Mouse (Mus musculus): Measurements from ENCODE around the gene Unc119. TPM values are rescaled to one million over a fixed set of nuclear protein-coding genes. Genes with fewer than 3 reads are reported as not detected.

Unc119 gene
- polyA plus RNA-seq, 1 experiment = 64.1 TPM

- no peak overlapping the region for H3K4me3 ChIP-seq (replicated peaks; ENCODE audit: extremely low read depth, low read depth, low read length)
- WGBS = 61% methylated on average over 7 of the region's 7 CpGs
- TF ChIP-seq CTCF (IDR thresholded peaks at IDR 0.05; ENCODE audit: insufficient read depth, low read length) (no peak), POLR2A (IDR thresholded peaks at IDR 0.05; ENCODE audit: borderline replicate concordance, extremely low read depth, low read depth, low read length) (no peak)
- no peak for DNase-seq
- peaks cover 9% of the 10 kb centered on the region for H3K4me1 ChIP-seq (ENCODE audit: control insufficient read depth, insufficient read depth, low read length)
These were observed 5.2 kb downstream of the Unc119 start for GRCm38 (mm10) chr11:78348474-78348873.

GRCm38 (mm10) chr11:78349441-78350358 lies 6.4 kb downstream of the Unc119 start:
- TF ChIP-seq CTCF (IDR thresholded peaks at IDR 0.05; ENCODE audit: insufficient read depth, low read length) (no peak), POLR2A (IDR thresholded peaks at IDR 0.05; ENCODE audit: borderline replicate concordance, extremely low read depth, low read depth, low read length) (no peak)
- Histone ChIP-seq H3K4me3 (replicated peaks; ENCODE audit: extremely low read depth, low read depth, low read length) (no peak overlapping the region), H3K4me1 (ENCODE audit: control insufficient read depth, insufficient read depth, low read length) (peaks cover 5% of the 10 kb centered on the region; the same call in 1 of the 2 replicates)
- DNase-seq = no peak
- 70% methylated on average over 4 of the region's 4 CpGs for WGBS

GRCm38 (mm10) chr11:78353081-78353480 lies 9.8 kb downstream of the Unc119 start:
- H3K4me3 ChIP-seq (replicated peaks; ENCODE audit: extremely low read depth, low read depth, low read length) = no peak overlapping the region
- H3K4me1 ChIP-seq (ENCODE audit: control insufficient read depth, insufficient read depth, low read length) = no peaks in the 10 kb centered on the region
- DNase-seq = no peak
- 58% methylated on average over 1 of the region's 1 CpGs for WGBS
- TF ChIP-seq POLR2A (IDR thresholded peaks at IDR 0.05; ENCODE audit: borderline replicate concordance, extremely low read depth, low read depth, low read length) (no peak), CTCF (IDR thresholded peaks at IDR 0.05; ENCODE audit: insufficient read depth, low read length) (no peak)

- no peak for DNase-seq
- Histone ChIP-seq H3K4me3 (replicated peaks; ENCODE audit: extremely low read depth, low read depth, low read length) (no peak overlapping the region), H3K4me1 (ENCODE audit: control insufficient read depth, insufficient read depth, low read length) (no peaks in the 10 kb centered on the region)
- TF ChIP-seq CTCF (IDR thresholded peaks at IDR 0.05; ENCODE audit: insufficient read depth, low read length) (no peak), POLR2A (IDR thresholded peaks at IDR 0.05; ENCODE audit: borderline replicate concordance, extremely low read depth, low read depth, low read length) (no peak)
- 90% methylated on average over 6 of the region's 6 CpGs for WGBS
These were observed 11.6 kb downstream of the Unc119 start for GRCm38 (mm10) chr11:78354905-78355304.

GRCm38 (mm10) chr11:78355471-78356238 lies 12.4 kb downstream of the Unc119 start:
- Histone ChIP-seq H3K4me3 (replicated peaks; ENCODE audit: extremely low read depth, low read depth, low read length) (no peak overlapping the region), H3K4me1 (ENCODE audit: control insufficient read depth, insufficient read depth, low read length) (peaks cover 2% of the 10 kb centered on the region; the same call in 1 of the 2 replicates)
- peak; percentile 66 for DNase-seq
- 38% methylated on average over 4 of the region's 4 CpGs for WGBS
- TF ChIP-seq CTCF (IDR thresholded peaks at IDR 0.05; ENCODE audit: insufficient read depth, low read length) (peak; percentile 79), POLR2A (IDR thresholded peaks at IDR 0.05; ENCODE audit: borderline replicate concordance, extremely low read depth, low read depth, low read length) (no peak)

GRCm38 (mm10) chr11:78358330-78359007 lies 15.2 kb downstream of the Unc119 start:
- no peak for TF ChIP-seq POLR2A (IDR thresholded peaks at IDR 0.05; ENCODE audit: borderline replicate concordance, extremely low read depth, low read depth, low read length)
- peak; percentile 71 for TF ChIP-seq CTCF (IDR thresholded peaks at IDR 0.05; ENCODE audit: insufficient read depth, low read length)
- Histone ChIP-seq H3K4me1 (ENCODE audit: control insufficient read depth, insufficient read depth, low read length) (peaks cover 2% of the 10 kb centered on the region; the same call in 1 of the 2 replicates), H3K4me3 (replicated peaks; ENCODE audit: extremely low read depth, low read depth, low read length) (no peak overlapping the region)
- WGBS = 28% methylated on average over 22 of the region's 22 CpGs
- DNase-seq = no peak

GRCm38 (mm10) chr11:78360125-78360788 lies 17.0 kb downstream of the Unc119 start:
- DNase-seq = peak; percentile 79
- Histone ChIP-seq H3K4me1 (ENCODE audit: control insufficient read depth, insufficient read depth, low read length) (peaks cover 2% of the 10 kb centered on the region; the same call in 1 of the 2 replicates), H3K4me3 (replicated peaks; ENCODE audit: extremely low read depth, low read depth, low read length) (peak overlapping the region; percentile 4)
- WGBS = 11% methylated on average over 13 of the region's 13 CpGs
- TF ChIP-seq CTCF (IDR thresholded peaks at IDR 0.05; ENCODE audit: insufficient read depth, low read length) (peak; percentile 81), POLR2A (IDR thresholded peaks at IDR 0.05; ENCODE audit: borderline replicate concordance, extremely low read depth, low read depth, low read length) (no peak)

GRCm38 (mm10) chr11:78360789-78361131 lies 17.5 kb downstream of the Unc119 start:
- DNase-seq = no peak
- H3K4me1 ChIP-seq (ENCODE audit: control insufficient read depth, insufficient read depth, low read length) = peaks cover 2% of the 10 kb centered on the region; the same call in 1 of the 2 replicates
- no peak overlapping the region for H3K4me3 ChIP-seq (replicated peaks; ENCODE audit: extremely low read depth, low read depth, low read length)
- TF ChIP-seq CTCF (IDR thresholded peaks at IDR 0.05; ENCODE audit: insufficient read depth, low read length) (no peak), POLR2A (IDR thresholded peaks at IDR 0.05; ENCODE audit: borderline replicate concordance, extremely low read depth, low read depth, low read length) (no peak)
- WGBS = 45% methylated on average over 2 of the region's 2 CpGs

Data from lung, adult 2 months (tissue).